Mouse (Mus musculus) midbrain, embryonic 13.5 days (tissue): Measurements from ENCODE around the gene Tbc1d17. TPM values are rescaled to one million over a fixed set of nuclear protein-coding genes. Genes with fewer than 3 reads are reported as not detected.

Experiments
- ATAC-seq: fragments of 200-750 bp; cut with Nextera tagmentation; 2 replicates; pipeline ENCODE4 v1.8.0; 2017; ENCODE audit warnings: mild to moderate bottlenecking, moderate TSS enrichment, moderate library complexity
- H3K27ac ChIP-seq: fragments of 300-500 bp; sonication (generic); 2 replicates; pipeline ENCODE4 v1.5.1; 2015; ENCODE audit warnings: inconsistent platforms, mild to moderate bottlenecking, moderate library complexity
- H3K27me3 ChIP-seq: fragments of 300-500 bp; sonication (generic); 2 replicates; pipeline ENCODE4 v1.6.1; 2015; ENCODE audit warnings: mild to moderate bottlenecking, inconsistent platforms
- H3K36me3 ChIP-seq: fragments of 300-500 bp; sonication (generic); 2 replicates; pipeline ENCODE4 v1.6.1; 2015; ENCODE audit warnings: mild to moderate bottlenecking, inconsistent platforms
- H3K4me1 ChIP-seq: fragments of 300-500 bp; sonication (generic); replicated peaks from 2 replicates; pipeline ENCODE4 v1.6.1; 2015; ENCODE audit warnings: inconsistent platforms
- H3K4me2 ChIP-seq: fragments of 300-500 bp; sonication (generic); replicated peaks from 2 replicates; pipeline ENCODE4 v1.6.1; 2015; ENCODE audit warnings: moderate library complexity, mild to moderate bottlenecking, inconsistent platforms
- H3K4me3 ChIP-seq: fragments of 300-500 bp; sonication (generic); replicated peaks from 2 replicates; pipeline ENCODE4 v1.5.1; 2015; ENCODE audit warnings: mild to moderate bottlenecking, inconsistent platforms
- H3K9ac ChIP-seq: fragments of 300-500 bp; sonication (generic); replicated peaks from 2 replicates; pipeline ENCODE4 v1.6.1; 2015; ENCODE audit warnings: mild to moderate bottlenecking, inconsistent platforms
- H3K9me3 ChIP-seq: fragments of 300-500 bp; sonication (generic); 2 replicates; pipeline ENCODE4 v1.6.1; 2016; ENCODE audit warnings: mild to moderate bottlenecking, inconsistent platforms
- WGBS: fragments of 180-500 bp; shearing (Covaris S2); methylation state at CpG from one replicate; pipeline ENCODE4 v1.1.7; 2015; 5-methylcytosine and 5-hydroxymethylcytosine counted together
- polyA plus RNA-seq: library from polyadenylated mRNA; unstranded; fragments of >200 nt; fragmentation: Nextera tagmentation; extraction: Ambion mirVana; gene quantifications from 2 replicates; pipeline ENCODE4 v1.2.1, GENCODE M21; 2015

Tbc1d17 gene
- polyA plus RNA-seq, 1 experiment from 2014 or later, result 109 TPM

DNA sequence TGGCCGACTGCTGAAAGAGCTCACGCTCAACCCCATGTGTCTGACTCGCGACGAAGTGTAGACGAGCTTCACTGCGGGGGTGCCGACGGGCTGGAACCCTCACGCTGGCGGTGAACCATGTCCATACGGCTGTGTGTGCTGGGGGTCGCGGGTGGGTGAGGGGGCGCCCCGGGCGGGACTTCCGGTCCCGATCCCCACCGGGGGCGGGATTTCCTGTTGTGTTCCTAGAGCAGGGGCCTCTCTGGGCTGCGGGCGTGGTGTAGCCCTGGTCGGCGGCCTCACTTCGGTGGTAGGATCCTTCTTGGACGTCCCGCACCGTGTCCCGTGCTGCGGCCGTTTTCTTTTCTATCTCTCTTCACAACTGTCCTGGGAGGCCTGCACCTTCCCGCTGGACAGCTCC lies 1.3 kb upstream of the Tbc1d17 start:
- no peaks in the 10 kb centered on the region for H3K27me3 ChIP-seq
- WGBS, result under 1% methylated on average over 33 of the region's 33 CpGs
- H3K9me3 ChIP-seq, result no peaks in the 10 kb centered on the region
- H3K27ac ChIP-seq, result peak overlapping the region; percentile 97
- peaks cover 57% of the 10 kb centered on the region for H3K4me1 ChIP-seq
- peak; percentile 41 for ATAC-seq
- peak overlapping the region; percentile 86 for H3K9ac ChIP-seq
- H3K36me3 ChIP-seq, result peaks cover 34% of the 10 kb centered on the region
- H3K4me3 ChIP-seq, result peak overlapping the region; percentile 75
- H3K4me2 ChIP-seq, result peak overlapping the region; percentile 89

DNA sequence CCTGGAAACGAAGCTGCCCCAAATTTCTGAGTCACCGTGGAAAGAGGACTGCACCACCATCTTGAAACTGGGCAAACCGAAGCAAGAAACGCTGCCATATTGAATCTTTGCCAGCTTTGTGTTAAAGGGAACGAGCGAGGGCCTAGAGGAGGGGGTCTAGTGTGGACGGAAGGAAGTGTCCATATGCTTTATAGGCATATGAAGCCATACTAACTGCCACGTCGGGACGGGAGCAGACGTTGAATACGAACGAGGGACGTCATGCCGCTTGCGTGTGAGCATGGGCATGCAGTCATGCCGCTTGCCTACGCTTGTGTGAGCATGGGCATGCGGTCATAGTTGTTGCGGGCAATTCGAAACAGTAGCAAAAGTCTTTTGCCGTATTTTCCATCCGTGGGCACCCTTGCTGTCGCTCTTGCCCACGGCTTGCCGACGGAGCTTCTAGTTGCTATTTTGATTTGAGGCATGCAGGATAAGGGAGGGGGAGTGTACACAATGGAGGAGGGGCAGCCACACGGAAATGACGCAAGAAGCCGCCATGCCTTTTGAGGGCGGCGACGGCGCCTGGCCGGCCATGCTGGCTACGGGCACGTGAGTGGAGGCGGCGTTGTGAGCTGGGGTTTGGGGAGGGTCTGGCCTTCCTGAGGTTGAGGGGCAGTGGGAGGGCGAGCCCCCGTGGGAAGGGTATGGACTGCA lies 685 bp upstream of the Tbc1d17 start:
- WGBS, result under 1% methylated on average over 41 of the region's 41 CpGs

DNA sequence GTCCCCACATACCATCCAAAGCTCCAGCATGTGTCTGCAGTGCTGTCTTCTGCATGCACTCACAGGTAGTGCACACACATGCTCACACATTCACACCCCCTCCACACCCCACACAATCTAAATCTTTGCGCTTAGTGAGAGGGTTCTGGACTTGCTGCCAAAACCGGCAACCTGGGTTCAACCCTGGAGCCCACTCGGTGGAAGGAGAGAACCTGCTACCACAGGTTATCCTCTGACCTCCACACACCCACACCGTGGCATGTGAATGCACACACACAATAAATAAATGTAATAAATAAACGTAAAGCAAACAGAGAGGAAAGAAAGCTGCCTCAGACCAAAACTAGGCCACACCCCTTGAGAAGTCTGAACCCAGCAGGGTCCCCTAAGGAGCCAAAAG lies 1.1 kb downstream of the Tbc1d17 start:
- Histone ChIP-seq H3K4me1 (peaks cover 35% of the 10 kb centered on the region), H3K36me3 (peaks cover 52% of the 10 kb centered on the region), H3K4me3 (peak overlapping the region; percentile 75), H3K9ac (peak overlapping the region; percentile 64), H3K27ac (peak overlapping the region; percentile 97; the same call in 1 of the 2 replicates), H3K27me3 (no peaks in the 10 kb centered on the region), H3K4me2 (peak overlapping the region; percentile 89), H3K9me3 (no peaks in the 10 kb centered on the region)
- ATAC-seq, result no peak
- WGBS, result 86% methylated on average over 5 of the region's 5 CpGs

More for the DNA sequence above, 685 bp upstream of the Tbc1d17 start:
- H3K9ac ChIP-seq, result peak overlapping the region; percentile 86
- no peaks in the 10 kb centered on the region for H3K9me3 ChIP-seq
- peak; percentile 78 for ATAC-seq
- H3K4me1 ChIP-seq, result peaks cover 51% of the 10 kb centered on the region
- no peaks in the 10 kb centered on the region for H3K27me3 ChIP-seq
- peak overlapping the region; percentile 89 for H3K4me2 ChIP-seq
- H3K36me3 ChIP-seq, result peaks cover 40% of the 10 kb centered on the region
- peak overlapping the region; percentile 75 for H3K4me3 ChIP-seq
- peak overlapping the region; percentile 97 for H3K27ac ChIP-seq

DNA sequence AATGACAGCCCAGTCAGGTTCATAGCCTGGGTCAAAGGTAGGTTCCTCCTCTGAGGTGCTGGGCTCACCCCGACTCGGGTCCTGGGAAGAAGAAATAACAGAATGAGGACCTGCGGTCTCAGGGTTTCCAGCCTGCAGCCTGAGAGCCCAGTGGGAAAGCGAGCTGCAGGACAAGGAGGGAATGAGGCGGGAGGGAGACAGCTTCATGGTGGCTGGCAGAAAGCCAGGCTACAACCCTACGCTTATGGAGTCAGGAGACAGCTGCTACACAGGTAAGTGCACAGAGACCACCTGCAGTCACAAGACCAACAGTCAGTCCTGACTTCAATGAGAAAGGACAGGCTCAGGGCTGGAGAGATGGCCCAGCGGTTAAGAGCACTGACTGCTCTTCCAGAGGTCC lies 2.1 kb downstream of the Tbc1d17 start:
- Histone ChIP-seq H3K36me3 (peaks cover 53% of the 10 kb centered on the region), H3K4me3 (no peak overlapping the region), H3K9ac (no peak overlapping the region)

DNA sequence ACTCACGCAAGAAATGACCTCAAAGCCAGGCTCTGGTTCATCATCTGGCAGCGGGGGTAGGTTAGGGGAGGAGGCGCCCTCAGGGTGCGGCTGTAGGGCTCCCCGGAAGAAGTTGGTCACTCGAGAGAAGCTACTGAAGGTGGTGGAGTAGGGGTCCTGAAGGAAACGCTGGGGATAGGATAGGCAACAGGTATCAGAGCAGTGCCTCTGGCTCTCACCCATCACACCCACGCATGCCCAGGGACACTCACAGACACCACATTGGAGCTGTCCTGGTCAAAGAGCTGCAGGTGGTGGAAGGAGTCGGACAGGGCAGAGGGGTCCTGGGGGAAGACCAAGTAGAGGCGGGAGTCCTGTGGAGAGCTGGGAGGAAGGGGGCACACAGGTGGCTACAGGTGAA lies 3.9 kb downstream of the Tbc1d17 start:
- Histone ChIP-seq H3K4me1 (peaks cover 19% of the 10 kb centered on the region), H3K9me3 (no peaks in the 10 kb centered on the region), H3K4me3 (no peak overlapping the region), H3K9ac (no peak overlapping the region), H3K27me3 (peaks cover 20% of the 10 kb centered on the region), H3K4me2 (no peak overlapping the region), H3K36me3 (peaks cover 67% of the 10 kb centered on the region), H3K27ac (no peak overlapping the region)
- 95% methylated on average over 10 of the region's 10 CpGs for WGBS
- no peak for ATAC-seq

More for the DNA sequence above, 2.1 kb downstream of the Tbc1d17 start:
- no peak overlapping the region for H3K4me2 ChIP-seq
- H3K27ac ChIP-seq, result no peak overlapping the region
- H3K9me3 ChIP-seq, result no peaks in the 10 kb centered on the region
- ATAC-seq, result no peak
- H3K27me3 ChIP-seq, result peaks cover 2% of the 10 kb centered on the region
- WGBS, result 89% methylated on average over 7 of the region's 7 CpGs
- H3K4me1 ChIP-seq, result peaks cover 28% of the 10 kb centered on the region

DNA sequence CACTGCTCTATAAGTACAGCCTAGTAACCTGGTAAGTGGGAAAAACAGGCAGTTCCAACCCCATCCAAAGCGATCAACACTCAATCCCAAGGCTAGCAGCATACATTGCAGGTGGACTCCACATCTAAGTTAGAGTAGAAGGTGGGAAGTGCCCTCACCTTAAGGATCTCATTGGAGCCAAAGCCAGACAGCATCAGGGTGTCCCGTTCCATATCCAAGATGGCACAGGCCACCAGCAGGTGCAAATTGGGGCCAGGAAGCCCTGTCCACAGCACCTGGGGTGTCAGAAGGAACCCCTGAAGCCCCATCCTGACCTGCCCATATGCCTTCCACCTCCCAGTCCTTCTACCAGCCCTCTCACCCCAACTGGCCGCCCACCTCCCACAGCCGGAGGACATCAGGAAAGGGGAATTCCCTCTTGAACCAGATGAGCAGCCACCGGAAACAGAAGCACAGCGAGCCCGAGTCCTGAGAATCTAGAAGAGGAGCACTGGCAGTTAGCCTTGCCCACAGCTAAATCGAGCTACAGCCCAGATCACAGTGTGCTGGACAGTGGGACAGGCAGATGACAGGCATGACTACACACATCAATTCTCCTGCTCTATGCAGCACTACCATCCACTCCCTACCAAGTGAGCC lies 6.9 kb downstream of the Tbc1d17 start:
- no peak overlapping the region for H3K4me2 ChIP-seq
- 91% methylated on average over 8 of the region's 8 CpGs for WGBS
- ATAC-seq, result no peak
- H3K9me3 ChIP-seq, result no peaks in the 10 kb centered on the region
- no peak overlapping the region for H3K27ac ChIP-seq
- H3K4me3 ChIP-seq, result no peak overlapping the region
- H3K4me1 ChIP-seq, result peaks cover 20% of the 10 kb centered on the region
- no peak overlapping the region for H3K9ac ChIP-seq
- peaks cover 40% of the 10 kb centered on the region for H3K27me3 ChIP-seq
- H3K36me3 ChIP-seq, result peaks cover 67% of the 10 kb centered on the region

DNA sequence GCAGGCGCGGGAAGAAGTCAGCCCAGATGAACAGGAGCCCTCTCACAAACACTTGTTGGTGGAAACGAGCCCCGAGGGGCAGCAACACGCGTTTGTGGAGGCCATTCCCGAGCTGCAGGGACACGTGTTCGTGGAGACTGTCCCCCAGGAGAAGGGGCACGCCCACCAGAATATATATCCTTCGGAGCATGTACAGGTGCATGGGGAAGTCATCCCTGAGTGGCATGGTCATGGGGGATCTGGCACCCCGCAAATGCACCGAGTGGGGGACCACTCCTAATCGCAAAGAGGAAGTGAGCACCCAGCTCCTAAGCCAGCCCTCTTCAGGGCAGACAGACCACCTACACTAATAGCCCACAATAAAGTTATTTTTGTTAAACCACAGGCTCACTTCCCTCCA lies 8.5 kb downstream of the Tbc1d17 start:
- Histone ChIP-seq H3K4me3 (peak overlapping the region; percentile 32), H3K4me1 (peaks cover 18% of the 10 kb centered on the region), H3K9ac (no peak overlapping the region), H3K9me3 (no peaks in the 10 kb centered on the region), H3K27me3 (peaks cover 40% of the 10 kb centered on the region), H3K27ac (no peak overlapping the region), H3K4me2 (peak overlapping the region; percentile 60; the same call in 1 of the 2 replicates), H3K36me3 (peaks cover 52% of the 10 kb centered on the region)
- no peak for ATAC-seq
- WGBS, result 60% methylated on average over 14 of the region's 14 CpGs

DNA sequence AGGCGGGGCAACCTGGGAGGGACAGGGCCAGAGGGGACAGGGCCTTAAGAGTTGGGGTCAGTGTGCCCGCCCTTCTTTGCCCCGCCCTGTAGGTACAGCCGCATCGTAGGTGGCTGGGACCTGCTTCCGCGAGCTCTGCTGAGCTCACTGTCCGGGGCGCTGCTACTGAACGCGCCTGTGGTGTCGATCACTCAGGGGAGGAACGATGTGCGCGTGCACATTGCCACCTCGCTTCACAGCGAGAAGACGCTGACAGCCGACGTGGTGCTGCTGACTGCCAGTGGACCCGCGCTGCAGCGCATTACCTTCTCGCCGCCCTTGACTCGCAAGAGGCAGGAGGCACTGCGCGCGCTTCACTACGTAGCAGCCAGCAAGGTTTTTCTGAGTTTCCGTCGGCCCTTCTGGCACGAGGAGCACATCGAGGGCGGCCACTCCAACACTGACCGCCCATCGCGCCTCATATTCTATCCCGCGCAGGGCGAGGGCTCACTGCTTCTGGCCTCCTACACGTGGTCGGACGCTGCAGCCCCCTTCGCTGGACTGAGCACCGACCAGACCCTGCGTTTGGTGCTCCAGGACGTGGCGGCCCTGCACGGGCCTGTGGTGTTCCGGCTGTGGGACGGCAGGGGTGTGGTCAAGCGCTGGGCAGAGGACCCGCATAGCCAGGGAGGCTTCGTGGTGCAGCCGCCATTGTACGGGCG lies 9.2 kb downstream of the Tbc1d17 start:
- Histone ChIP-seq H3K9ac (peak overlapping the region; percentile 62), H3K4me2 (peak overlapping the region; percentile 60), H3K4me1 (peaks cover 18% of the 10 kb centered on the region), H3K9me3 (no peaks in the 10 kb centered on the region), H3K27ac (no peak overlapping the region), H3K4me3 (peak overlapping the region; percentile 32), H3K36me3 (peaks cover 44% of the 10 kb centered on the region), H3K27me3 (peaks cover 40% of the 10 kb centered on the region)
- under 1% methylated on average over 58 of the region's 58 CpGs for WGBS
- ATAC-seq, result peak; percentile 69

DNA sequence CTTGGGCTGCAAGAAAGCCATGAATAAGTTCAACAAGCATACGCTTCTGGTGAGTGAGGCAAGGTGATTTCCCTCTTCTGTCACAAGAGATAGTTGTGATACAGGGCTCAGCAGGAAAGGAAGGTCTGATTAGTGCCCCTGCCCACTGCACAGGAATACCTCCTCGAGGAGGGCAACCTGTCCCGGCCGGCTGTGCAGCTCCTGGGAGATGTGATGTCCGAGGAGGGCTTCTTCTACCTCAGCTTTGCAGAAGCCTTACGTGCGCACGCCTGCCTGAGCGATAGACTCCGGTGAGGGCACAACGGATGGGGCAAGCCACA lies 9.7 kb downstream of the Tbc1d17 start:
- Histone ChIP-seq H3K4me2 (peak overlapping the region; percentile 60), H3K27ac (no peak overlapping the region), H3K9me3 (no peaks in the 10 kb centered on the region), H3K4me1 (peaks cover 18% of the 10 kb centered on the region), H3K4me3 (peak overlapping the region; percentile 32), H3K27me3 (peaks cover 40% of the 10 kb centered on the region), H3K36me3 (peaks cover 39% of the 10 kb centered on the region), H3K9ac (peak overlapping the region; percentile 62)
- 29% methylated on average over 11 of the region's 11 CpGs for WGBS
- 0 out of 2 replicates have a peak, but pooled peaks have one; percentile 0 for ATAC-seq

DNA sequence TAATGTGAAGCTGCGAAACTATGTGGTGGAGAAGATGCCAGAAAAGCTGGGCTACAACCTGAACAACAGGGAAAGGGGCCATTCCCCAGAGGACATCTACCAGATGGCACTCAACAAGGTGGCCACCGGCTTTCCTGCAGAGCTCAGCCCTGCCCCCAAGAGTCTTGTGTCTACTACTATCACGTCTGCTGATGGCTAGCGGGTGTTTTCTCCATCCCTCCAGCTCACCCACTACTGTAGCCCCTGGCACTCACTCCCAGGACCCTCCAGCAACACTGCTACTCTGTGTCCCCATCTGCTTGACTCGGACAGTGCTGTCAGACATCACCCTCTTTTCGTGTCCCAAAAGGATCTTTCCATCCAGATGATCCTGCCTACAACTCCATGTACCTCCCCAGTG lies 10.8 kb downstream of the Tbc1d17 start:
- 81% methylated on average over 6 of the region's 6 CpGs for WGBS
- Histone ChIP-seq H3K4me2 (no peak overlapping the region), H3K9me3 (no peaks in the 10 kb centered on the region), H3K36me3 (peaks cover 28% of the 10 kb centered on the region), H3K27ac (no peak overlapping the region), H3K9ac (no peak overlapping the region), H3K4me1 (peaks cover 18% of the 10 kb centered on the region), H3K4me3 (no peak overlapping the region), H3K27me3 (peaks cover 40% of the 10 kb centered on the region)
- ATAC-seq, result no peak

DNA sequence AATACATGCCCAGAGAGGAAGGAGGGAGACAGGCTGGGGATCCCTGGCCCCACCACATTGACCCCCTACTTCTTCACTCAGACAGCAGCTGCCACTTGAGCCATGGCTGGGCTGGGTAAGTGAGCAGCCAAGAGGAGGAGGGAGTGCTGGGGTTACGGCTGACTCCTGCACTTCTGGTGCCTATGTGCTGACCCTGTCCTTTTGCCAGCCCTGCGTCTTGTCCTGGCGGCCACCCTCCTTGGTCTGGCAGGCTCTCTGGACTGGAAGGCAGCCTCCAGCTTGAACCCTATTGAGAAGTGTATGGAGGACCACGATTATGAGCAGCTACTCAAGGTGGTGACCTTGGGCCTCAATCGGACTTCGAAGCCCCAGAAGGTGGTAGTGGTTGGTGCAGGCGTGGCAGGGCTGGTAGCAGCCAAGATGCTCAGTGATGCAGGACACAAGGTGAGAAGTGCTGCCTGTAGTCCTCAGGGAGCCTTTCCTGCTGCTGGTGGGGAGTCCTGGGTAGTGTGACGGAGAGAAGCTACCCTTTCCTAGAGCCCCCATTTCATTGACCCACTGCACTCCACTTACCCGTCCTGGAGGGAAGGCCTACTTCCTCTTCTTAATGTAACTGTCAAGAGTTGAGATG lies 12.3 kb downstream of the Tbc1d17 start:
- Histone ChIP-seq H3K9me3 (no peaks in the 10 kb centered on the region), H3K4me1 (peaks cover 18% of the 10 kb centered on the region), H3K36me3 (peaks cover 21% of the 10 kb centered on the region), H3K27ac (no peak overlapping the region), H3K9ac (no peak overlapping the region), H3K27me3 (peaks cover 35% of the 10 kb centered on the region), H3K4me2 (no peak overlapping the region), H3K4me3 (no peak overlapping the region)
- ATAC-seq, result no peak
- WGBS, result 88% methylated on average over 9 of the region's 9 CpGs

DNA sequence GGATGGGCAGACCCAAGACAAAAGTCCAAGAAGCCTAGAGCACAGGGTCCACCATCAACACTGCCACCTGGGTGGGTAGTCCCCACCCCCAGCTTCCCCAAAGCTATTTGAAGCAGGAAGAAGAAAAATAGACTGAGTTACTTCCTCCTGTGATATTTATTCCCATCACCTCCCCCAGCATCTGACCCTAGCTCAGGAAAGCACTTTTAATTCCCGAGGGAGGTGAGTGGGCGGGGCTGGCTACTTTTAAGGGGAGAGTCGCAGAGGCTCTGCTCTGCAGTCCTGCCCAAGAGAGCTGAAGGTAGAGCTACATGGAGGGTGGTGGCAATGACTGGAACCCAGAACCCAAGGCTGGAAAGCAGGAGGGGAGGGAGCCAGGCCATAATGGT lies 12.9 kb downstream of the Tbc1d17 start:
- ATAC-seq, result no peak
- no peak overlapping the region for H3K4me3 ChIP-seq
- 58% methylated on average over 3 of the region's 3 CpGs for WGBS
- no peak overlapping the region for H3K4me2 ChIP-seq
- H3K36me3 ChIP-seq, result peaks cover 21% of the 10 kb centered on the region
- H3K4me1 ChIP-seq, result peaks cover 18% of the 10 kb centered on the region
- no peaks in the 10 kb centered on the region for H3K9me3 ChIP-seq
- H3K27me3 ChIP-seq, result peaks cover 30% of the 10 kb centered on the region
- H3K27ac ChIP-seq, result no peak overlapping the region
- no peak overlapping the region for H3K9ac ChIP-seq
